Mouse (Mus musculus) splenic B cell, adult 2 months (primary cell): ENCODE measurements around the gene Usp15.

ENCODE experiments used
- DNase-seq: peaks from one replicate; pipeline ENCODE4 v3.0.0-alpha.2; 2011; ENCODE audit warnings: low read depth, low spot score
- H3K27me3 ChIP-seq: 2 replicates; pipeline ENCODE4 v1.6.1; 2012; ENCODE audit warnings: mild to moderate bottlenecking, low read length, moderate library complexity, mixed read lengths; ENCODE audit not compliant: control insufficient read depth, poor library complexity, insufficient read depth, severe bottlenecking
- H3K36me3 ChIP-seq: 2 replicates; pipeline ENCODE4 v1.6.1; 2012; ENCODE audit warnings: mild to moderate bottlenecking, low read length, moderate library complexity, mixed read lengths; ENCODE audit not compliant: control insufficient read depth, poor library complexity, insufficient read depth, severe bottlenecking

The Usp15 gene

DNA sequence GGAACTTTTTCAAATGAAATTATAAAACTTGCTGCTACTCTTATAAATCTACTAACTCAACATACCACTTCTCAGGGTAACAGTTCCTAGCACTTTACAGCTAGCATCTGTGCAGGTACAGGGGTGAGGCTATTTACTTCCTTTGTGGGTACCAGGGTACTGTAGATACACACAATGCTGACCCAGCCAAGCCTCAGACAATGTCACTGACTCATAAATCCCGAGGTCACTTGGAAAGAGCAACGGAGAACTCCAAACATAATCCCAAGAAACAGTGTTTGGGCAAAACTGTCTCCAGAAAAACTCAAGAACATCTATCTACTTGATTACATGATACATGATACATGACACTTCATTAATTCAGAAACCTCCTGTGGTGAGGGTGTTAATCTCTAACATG lies 43.5 kb downstream of the Usp15 start:
- no peak for DNase-seq
- H3K36me3 ChIP-seq, result peaks cover 1% of the 10 kb centered on the region; the same call in 1 of the 2 replicates
- no peaks in the 10 kb centered on the region for H3K27me3 ChIP-seq

DNA sequence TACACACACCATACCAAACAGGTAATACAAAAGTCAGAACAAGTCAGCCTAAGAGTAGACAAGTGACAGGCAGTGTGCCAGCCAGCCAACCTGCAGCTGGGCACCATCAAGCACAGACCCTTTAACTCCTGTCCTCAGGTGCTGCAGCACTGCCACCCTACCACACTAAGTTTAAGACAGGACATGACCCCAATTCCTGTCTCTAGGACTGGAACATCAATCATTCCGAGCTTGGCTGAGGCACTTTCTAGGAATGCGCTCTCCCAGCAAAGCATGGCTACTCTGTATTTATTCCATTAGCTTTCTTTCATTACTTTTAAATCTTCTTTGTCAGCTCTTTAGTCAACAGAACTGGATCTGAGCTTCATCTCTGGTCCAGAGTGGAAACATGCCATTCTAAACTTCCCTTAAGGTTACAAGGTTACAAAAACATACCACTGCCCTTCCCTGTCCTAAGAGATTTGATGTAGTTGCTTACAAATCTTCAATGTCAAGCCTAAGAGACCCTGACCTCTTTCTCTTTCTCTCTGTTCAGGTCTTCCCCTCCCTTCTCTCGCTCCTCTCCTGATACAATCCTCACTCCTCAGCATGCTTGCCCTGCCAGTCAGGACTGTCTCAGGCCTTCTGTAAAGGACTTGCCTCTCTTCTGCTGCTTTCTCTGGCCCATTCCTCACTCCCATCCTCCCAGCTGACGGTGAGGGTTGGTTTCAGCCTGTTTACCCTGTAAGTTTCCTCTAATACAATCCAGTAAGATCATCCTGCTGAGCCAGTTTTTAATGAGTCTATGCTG lies 48.6 kb downstream of the Usp15 start:
- Histone ChIP-seq H3K27me3 (no peaks in the 10 kb centered on the region), H3K36me3 (peaks cover 12% of the 10 kb centered on the region; the same call in 1 of the 2 replicates)
- DNase-seq, result no peak

DNA sequence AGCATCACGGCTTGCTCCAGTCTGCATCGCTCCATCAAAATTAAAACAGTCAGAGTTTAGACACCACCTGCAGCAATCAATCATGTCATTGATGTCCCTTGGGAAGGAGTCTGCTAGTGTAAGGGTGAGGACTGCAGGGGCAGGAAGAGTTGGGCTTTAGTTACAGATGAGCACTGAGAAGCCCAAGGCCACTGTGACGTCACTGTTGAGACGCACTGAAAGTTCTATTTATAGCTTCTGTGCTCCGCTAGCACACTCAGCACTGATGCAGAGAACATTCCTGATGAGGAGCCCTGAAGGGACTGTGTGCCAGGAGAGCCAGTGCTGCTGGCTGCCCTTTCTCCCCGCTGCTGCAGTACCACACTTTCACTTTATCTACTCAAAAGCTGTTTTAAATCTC lies 49.6 kb downstream of the Usp15 start:
- peak; percentile 29 for DNase-seq
- Histone ChIP-seq H3K36me3 (peaks cover 14% of the 10 kb centered on the region; the same call in 1 of the 2 replicates), H3K27me3 (no peaks in the 10 kb centered on the region)

DNA sequence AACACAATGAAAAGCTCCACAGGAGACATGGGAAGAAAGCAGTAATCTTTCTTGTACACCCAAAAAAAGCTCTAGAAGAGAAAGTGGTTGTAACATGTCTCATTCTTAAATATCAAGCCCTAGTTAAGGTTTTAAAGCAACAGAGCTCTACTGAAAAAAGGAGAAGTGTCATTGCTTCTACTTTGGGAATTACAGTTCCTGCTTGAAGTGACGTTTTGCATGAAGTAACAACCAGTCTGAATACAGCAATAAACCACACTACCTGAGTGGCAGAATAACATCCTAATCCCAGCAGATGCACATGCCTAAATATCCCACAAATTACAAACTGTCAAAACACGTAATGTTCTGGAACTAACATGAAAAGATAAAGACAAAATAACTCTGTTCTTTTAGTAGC lies 50.4 kb downstream of the Usp15 start:
- DNase-seq, result peak; percentile 26
- no peaks in the 10 kb centered on the region for H3K27me3 ChIP-seq
- H3K36me3 ChIP-seq, result peaks cover 13% of the 10 kb centered on the region; the same call in 1 of the 2 replicates

DNA sequence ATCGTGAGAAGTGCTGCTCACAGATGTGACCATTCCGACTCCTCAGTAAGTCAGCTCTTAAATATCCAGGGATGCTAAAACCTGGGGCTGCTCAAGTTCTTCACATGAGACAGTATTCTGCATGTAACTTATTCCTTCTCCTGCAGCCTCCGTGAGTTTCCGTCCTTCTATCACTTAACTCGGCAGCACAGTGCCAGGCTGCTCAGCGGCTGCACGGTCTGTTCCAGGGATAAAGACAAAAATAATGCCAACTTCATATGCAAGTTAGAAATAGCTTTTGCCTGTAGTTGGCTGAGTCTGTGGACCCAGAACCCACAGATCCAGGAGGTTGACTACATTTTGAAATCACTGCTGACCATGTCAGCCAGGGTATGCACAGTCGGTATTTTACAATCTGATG lies 52.5 kb downstream of the Usp15 start:
- Histone ChIP-seq H3K27me3 (no peaks in the 10 kb centered on the region), H3K36me3 (peaks cover 16% of the 10 kb centered on the region)
- no peak for DNase-seq

DNA sequence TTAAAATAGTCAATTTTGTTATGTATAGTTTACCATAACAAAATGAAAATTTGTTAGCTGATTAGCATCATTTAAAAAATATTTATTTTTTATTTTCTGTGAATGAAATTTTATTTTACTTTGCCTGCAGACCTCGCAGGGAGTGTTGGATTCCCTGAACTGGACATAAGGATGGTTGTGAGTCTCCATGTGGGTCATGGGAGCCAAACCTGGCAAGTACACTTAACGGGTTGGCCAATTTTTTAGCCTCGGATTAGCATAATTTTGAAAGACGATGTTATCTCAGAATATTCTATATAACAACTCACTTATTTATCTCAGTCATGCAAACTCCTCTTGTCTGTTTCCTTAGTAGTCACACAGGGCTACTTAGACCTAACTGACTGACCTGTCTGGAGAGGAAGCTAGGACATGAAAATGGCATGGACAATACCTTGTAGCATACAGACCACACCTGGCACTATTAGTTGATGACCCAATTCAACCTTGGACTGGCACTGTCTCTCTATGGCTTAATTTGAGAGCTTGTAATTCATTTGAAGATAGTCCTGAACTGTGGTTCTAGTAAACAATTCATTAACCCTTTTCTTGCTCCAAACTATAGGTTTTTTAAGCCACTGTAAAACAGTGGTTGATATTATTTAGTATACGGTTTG lies 54.3 kb downstream of the Usp15 start:
- DNase-seq, result no peak
- Histone ChIP-seq H3K36me3 (peaks cover 16% of the 10 kb centered on the region), H3K27me3 (no peaks in the 10 kb centered on the region)

DNA sequence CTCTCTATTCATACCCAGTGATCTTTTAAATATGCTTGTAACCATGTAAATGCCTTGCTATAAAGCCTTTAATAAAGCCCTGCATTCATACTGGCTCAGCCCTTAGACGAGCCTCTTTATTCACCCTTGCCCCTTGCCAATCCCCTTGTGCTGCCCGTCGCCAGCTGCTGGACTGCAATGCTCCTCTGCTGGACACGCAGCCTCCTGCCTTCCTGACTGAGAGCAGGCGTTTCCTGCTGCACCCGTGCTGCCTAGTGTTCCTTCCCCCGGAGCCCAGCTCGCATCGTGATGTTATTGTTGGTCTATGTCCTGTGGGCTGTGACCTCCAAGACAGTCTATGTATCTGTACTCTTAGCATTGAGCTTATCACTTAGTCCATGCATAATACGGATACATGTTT lies 61.0 kb downstream of the Usp15 start:
- no peaks in the 10 kb centered on the region for H3K27me3 ChIP-seq
- no peak for DNase-seq

DNA sequence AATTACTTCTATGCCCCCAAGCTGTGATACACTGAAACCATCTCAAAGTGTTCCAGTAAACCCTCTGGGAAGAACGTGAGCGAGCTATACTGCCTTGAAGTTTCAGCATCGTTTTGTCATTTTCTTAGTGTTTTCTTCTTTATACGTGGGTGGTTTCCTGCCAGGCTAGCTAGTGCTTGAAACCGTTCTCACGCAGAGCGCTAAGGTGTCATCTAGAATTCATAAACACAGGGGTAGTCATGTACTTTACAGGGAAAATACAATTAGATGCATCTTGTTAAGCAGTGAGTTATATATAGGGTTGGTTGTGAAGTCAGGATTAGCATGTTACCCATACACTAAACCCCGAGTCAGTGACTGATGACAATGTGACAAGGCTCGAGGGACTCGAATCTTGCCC lies 65.3 kb downstream of the Usp15 start:
- no peak for DNase-seq
- Histone ChIP-seq H3K36me3 (peaks cover 13% of the 10 kb centered on the region), H3K27me3 (no peaks in the 10 kb centered on the region)

More for the DNA sequence above, 61.0 kb downstream of the Usp15 start:
- H3K36me3 ChIP-seq, result peaks cover 17% of the 10 kb centered on the region

DNA sequence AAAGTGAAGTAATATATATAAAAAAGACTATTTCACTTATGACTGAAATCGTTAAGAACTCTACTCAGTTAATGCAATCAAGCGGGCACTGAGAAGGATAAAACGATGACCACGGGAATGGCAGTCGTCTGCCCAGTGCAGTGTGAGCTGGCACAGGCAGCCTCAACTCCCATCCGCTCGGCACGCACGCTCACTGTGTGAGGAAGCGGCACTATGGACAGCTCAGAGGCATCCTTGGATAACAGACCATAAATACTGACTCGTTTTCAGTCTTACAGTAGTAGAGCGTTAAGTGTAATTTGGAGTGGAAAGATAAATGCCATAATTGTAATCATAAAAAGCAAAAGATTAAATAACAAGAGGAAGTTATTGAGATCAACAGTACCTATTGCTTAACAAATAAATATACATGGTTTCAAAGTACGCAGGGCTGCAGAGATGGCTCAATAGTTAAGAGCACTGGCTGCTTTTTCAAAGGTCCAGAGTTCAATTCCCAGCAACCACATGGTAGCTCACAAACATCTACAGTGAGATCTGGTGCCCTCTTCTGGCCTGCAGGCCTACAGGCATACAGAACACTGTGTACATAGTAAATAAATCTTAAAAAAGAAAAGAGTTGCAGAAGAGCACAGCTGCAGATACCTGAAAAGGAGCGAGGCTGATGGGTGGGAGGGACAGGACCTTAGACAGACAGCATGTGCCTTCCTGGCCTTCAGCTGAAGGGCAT lies 76.0 kb downstream of the Usp15 start:
- no peaks in the 10 kb centered on the region for H3K27me3 ChIP-seq
- DNase-seq, result peak; percentile 21
- H3K36me3 ChIP-seq, result peaks cover 20% of the 10 kb centered on the region

DNA sequence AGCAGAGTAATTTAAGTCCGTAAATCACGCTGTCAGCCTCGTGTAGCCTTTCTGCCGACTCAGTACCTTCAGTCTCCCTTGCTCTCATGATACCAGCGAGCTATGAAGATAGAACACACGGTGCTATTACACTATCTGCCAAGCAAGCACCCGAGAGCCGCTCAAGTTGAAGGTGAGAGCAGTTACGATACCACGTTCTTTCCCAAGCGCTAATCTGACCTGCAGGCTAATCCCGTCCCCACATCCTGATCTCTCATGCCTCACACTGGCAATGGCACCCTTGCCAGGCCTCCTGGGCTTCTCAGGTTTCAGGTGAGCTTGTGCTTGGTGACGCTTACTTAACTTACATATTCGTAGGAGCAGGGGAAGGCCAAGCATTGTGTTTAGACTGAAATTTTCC lies 79.9 kb downstream of the Usp15 start:
- DNase-seq, result no peak
- H3K36me3 ChIP-seq, result peaks cover 20% of the 10 kb centered on the region; the same call in 1 of the 2 replicates

DNA sequence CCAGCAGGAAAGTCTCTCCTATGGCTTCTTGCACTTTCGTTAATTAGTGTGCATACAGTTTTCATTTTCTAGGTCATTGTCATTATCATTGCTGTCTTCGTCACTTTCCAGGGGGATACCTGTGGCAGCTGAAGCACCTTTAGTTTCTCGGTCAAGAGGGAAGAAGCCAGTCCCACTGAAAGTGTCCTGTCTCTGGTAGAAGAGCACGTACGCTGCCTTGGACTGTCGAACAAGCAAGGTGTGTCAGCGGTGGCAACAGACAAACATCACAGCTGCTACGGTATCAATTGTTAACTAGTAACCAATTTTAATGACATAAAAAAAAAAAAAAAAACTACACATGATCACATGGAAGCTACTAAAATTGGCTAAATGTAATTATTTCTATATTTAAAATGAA lies 83.3 kb downstream of the Usp15 start:
- H3K36me3 ChIP-seq, result peaks cover 10% of the 10 kb centered on the region; the same call in 1 of the 2 replicates
- no peak for DNase-seq
- H3K27me3 ChIP-seq, result no peaks in the 10 kb centered on the region

More for the DNA sequence above, 79.9 kb downstream of the Usp15 start:
- H3K27me3 ChIP-seq, result no peaks in the 10 kb centered on the region

DNA sequence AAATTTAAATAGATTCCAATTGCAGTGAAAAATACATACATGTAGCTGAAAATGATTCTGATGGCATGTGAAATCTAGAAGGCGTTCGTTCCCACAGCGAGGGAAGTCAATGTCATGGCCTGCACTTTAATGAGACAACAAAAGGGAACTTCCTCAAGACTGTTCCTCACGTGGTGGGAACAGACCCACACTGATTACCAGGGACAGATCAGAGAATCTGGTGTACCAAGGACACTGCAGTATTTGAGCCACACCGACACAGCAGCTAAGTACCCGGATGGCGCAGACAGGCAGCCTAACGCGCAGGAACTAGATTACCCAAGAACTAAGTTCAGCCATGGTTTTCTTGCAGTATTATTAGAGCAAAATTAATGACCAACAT lies 84.0 kb downstream of the Usp15 start:
- Histone ChIP-seq H3K36me3 (peaks cover 8% of the 10 kb centered on the region; the same call in 1 of the 2 replicates), H3K27me3 (no peaks in the 10 kb centered on the region)
- DNase-seq, result no peak

DNA sequence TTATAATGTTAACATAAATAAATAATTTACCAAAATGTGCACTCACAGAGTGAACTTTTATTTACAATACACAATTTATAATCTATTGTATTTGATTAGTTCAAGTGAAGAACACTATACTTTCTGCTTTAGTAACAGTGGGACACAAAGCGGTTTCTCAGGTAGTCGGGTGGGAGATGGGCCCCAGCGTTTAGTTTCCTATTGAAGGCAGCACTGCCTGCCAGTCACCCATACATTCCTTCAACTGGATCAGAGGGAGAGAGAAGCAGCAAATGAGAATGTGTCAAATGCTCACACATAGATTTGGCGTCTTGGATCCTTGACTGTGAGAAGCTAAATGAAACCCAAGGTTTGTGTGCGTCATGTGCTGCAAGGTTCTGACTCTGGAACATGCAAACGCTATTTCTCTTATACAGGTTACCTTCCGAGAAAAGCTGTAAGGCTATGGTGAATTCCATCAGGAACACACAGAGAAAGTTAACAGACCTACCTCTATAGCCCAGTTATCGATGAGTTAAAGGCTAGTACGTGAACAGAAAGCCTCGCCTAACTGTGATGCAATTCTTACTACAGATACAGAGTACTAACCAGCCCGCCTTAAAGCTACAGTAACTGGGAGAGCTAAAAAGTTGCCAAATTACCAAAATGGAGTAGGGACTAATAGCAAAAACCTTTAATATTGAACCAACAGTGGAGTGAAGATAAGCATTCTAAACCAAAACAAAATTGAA lies 84.6 kb downstream of the Usp15 start:
- no peaks in the 10 kb centered on the region for H3K27me3 ChIP-seq
- DNase-seq, result no peak
- peaks cover 8% of the 10 kb centered on the region; the same call in 1 of the 2 replicates for H3K36me3 ChIP-seq

DNA sequence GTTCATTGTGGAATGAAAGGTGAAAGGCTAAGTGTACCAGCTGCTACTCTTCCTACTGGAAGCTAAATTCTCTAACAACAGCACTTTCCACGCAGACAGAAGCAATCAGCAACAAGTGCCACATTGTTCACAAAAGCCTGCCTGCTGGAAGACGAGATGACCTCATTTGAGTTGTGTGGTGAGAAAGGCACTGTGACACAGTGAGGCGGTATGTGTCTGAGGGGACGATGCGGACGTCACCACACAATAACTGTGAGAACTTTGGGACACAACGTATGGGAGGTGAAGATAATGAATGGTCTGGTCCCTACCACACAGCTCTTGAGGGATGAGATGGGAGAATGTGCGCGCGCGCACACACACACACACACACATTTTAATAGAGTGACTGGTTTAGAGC lies 86.2 kb downstream of the Usp15 start:
- Histone ChIP-seq H3K27me3 (no peaks in the 10 kb centered on the region), H3K36me3 (0 out of 2 replicates have a peak, but pooled peaks cover 8% of the 10 kb centered on the region)
- DNase-seq, result no peak
